Mouse (Mus musculus) ZHBTc4 (cell line): ENCODE measurements at regions not wholly inside any gene's neighbourhood (a gene's known extent, or its start where the extent isn't known, plus 50 kb on each side); places are given as distances from the start of the nearest gene placed in this dataset.
A peak's percentile ranks its signal among the peaks of the same experiment; 100 is the strongest.

Experiments
- DNase-seq: peaks from one replicate; pipeline ENCODE4 v3.0.0-alpha.2; 2011; ENCODE audit warnings: low read depth, low spot score

DNA sequence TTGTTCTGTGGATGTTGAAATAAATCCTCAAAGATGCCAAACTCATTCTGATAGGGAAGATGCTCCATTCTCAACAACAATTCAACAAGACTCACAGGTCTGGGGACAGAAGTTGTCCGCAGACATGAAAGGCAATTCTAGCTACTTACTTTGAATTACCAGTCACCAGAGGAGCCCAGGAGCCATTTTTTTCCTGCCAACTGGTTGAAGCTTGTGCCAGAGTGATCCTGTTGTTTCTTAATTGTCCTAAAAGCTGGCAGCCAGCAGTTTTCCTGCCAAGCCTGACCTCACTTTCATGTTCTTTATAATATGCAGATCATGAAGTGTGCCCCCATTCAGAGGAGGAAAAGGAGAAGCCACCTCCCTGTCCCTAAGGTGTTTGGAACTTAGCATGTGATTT is 110.0 kb upstream of the Ankrd1 start:
- no peak for DNase-seq

- DNase-seq = peak; percentile 88
Observed at GRCm38 (mm10) chr19:36235131-36235530, 113.0 kb upstream of the Pcgf5 start.

DNA sequence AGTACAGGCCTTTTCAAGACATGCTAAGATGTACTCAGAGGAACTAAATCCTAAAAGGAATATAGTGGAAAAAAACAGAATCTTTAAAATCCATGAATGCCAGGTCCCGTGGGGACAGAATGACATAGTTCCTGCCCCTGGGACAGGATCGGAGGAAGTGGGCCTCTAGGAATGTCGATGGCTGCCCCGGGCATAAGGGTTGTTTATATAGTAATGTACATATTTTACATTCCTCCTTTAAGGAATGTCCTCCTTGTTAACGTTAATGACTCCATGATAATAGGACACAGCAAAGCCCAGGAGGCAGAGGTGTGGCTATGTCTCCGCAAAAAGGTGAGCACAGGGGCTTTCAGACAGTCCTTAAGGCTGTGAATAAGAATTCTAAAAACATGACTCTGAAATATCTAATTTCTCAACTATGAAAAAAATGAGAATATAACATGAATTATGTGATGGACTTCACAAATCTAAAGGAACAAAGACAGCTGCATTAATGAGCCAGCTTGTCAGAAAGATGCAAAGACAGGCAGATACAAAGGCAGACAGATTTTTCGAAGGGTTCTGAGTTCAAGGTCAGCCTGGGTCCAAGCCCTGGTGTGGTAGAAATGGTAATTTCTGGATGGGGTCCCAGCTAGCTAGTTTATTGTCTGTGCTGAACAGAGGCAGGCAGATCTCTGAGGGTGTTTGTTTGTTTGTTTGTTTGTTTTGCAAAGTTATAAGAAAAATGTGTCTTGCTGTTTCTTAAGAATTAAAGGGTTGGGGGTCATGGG is 111.3 kb upstream of the Pcgf5 start:
- peak; percentile 89 for DNase-seq

DNA sequence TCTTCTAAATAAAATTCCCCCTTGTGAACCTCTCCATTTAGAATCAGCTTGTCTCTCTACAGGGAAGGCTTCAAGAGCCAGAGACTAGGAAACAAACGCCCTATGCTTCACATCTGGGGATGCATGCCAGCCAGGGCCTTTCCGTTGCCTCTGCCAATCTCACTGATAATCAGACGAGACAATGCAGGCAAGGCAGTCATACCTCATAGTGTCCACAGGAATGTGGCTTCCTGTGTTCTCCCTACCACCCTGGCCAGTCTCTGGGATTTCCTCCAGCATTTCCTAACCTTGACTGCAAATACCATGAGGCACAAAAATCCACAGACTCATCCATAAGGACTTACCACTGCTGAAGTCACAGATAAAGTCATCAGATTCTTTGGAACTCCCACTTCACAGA is 110.4 kb upstream of the Pcgf5 start:
- peak; percentile 16 for DNase-seq

DNA sequence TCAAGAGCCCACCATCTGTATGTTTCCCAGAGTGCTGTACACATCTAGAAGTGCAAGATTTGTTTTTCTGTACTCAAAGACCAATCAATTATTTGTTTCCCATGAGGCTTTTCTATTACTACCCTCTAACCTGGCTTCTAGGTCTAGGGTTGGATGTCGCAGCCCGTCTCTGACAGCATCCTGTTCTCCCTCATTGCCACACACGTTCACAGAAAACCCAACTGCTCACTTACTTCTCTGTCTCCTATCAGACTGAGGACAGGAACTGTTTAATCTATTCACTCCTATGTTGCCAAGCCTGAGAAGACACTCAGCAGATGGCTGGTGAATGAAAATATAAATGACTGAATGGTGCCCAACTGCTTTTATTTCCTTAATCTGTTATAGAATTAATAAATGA is 109.6 kb upstream of the Pcgf5 start:
- no peak for DNase-seq

GRCm38 (mm10) chr19:36242396-36242795 is 105.7 kb upstream of the Pcgf5 start:
- DNase-seq = peak; percentile 14

DNA sequence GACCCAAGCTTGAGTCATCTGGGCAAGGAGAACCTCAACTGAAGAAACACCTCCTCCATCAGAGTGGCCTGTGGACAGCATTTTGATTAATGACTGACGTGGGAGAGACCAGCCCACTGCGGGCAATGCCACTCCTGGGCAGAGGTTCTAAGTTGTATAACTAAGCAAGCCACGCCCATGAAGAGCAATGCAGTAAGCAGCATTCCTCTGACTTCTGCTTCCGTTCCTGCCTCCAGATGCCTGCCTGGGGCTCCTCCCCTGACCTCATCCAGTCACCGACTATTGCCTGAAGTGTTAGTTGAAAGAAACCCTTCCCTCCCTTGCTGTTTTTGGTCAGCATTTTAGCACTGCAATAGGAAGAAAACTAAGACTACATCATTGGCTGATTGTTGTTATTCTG is 105.2 kb upstream of the Pcgf5 start:
- peak; percentile 78 for DNase-seq

GRCm38 (mm10) chr19:36252522-36252921 is 95.6 kb upstream of the Pcgf5 start:
- DNase-seq = no peak

DNA sequence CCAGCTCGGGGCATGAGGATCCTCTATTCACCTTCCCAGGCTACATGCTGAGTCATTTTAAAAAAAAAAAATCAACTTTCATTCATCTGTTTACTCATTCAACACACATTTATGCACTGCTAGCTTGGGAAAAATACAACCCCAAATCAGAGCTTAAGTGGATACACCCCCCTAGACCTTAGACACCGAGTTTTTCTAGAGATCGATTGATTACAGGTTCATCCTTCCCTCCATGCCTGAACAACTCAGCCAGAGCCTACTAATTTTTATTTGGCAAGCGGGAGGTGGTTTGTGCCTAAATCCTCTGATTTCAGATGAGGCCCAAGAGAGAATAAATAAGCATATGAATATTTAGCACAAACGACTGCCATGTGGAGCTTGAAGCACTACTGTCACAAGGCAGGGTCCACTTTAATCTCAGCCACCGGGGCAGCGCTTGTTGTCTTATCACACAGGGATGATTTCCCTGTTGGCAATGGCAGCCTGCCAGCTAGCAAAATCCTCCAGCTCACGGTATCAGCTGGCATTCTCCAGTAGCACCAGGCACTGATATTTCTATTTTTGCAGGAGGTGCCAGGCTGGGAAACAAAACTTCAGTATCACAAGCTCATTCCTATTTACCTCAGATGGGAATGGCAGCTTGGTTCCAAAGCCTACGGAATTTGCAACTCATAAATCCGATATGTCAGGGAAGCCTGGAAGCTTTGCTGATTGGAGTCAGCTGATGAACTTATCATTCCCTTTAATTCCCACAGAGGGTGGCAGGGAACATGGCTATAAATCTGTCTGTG is 90.2 kb upstream of the Pcgf5 start:
- DNase-seq = no peak

DNA sequence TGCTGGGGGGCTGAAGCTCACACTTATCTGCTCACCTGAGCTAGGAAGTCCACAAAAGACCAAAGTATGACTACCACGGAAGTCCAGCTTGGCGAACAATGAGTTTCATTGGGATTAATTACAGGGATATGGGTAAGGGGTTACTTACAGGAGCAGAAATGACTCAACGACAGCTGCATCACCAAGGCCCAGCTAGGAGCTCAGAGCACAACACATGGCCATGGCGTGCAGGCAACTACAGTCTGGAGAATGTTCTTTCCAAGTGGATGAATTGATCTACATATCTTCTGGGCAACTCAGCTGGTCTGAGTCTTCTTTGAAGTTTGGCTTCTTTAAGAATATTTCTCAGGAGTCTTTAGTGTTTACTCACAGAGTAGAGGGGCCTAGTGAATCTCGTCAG is 86.3 kb upstream of the Pcgf5 start:
- no peak for DNase-seq

DNA sequence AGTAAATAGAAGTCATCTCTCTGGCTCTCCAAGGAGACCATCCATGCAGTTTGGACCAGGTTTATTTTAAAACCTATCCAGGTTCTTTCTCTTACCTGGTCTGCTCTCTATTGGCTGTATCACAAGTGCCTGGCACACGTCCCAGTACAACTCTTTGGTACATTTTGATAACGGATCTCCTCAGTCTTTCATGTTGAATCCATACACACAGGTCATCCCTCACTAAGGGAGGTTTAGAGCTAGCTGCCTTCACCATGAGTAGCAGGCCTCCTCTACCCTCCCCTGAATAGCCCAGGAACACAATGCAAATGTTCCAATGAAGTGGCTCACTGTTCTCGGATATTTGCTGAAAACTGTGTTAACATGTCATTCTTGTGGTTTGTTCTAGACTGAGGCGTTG is 84.2 kb upstream of the Pcgf5 start:
- DNase-seq = no peak

GRCm38 (mm10) chr19:36264397-36264796 is 83.7 kb upstream of the Pcgf5 start:
- no peak for DNase-seq

- no peak for DNase-seq
Observed at GRCm38 (mm10) chr19:36265276-36265675, 82.8 kb upstream of the Pcgf5 start.

DNA sequence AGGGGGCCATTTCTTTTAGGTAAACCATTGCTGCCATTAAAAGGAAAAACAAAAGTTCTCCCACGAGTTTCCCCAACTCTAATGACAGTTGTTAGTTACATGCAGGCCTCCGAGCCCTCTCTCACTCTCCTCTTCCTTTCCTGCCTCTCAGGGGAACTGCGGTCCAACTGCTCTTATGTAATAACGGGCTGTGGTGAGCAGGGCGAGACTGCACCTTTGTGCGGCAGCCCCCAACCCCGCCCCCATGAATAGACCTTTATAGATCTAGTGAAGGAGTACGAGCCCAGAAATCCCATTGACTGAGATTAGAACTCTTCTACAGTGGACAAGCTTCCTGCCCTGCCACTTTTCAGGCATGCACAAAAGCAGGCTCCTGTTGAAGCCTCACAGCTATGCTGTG is 81.8 kb upstream of the Pcgf5 start:
- DNase-seq = no peak

- no peak for DNase-seq
Observed at GRCm38 (mm10) chr19:36273466-36273865, 74.6 kb upstream of the Pcgf5 start.

- no peak for DNase-seq
Observed at GRCm38 (mm10) chr19:36285465-36285864, 62.6 kb upstream of the Pcgf5 start.

GRCm38 (mm10) chr19:36290778-36291177 is 57.3 kb upstream of the Pcgf5 start:
- no peak for DNase-seq

DNA sequence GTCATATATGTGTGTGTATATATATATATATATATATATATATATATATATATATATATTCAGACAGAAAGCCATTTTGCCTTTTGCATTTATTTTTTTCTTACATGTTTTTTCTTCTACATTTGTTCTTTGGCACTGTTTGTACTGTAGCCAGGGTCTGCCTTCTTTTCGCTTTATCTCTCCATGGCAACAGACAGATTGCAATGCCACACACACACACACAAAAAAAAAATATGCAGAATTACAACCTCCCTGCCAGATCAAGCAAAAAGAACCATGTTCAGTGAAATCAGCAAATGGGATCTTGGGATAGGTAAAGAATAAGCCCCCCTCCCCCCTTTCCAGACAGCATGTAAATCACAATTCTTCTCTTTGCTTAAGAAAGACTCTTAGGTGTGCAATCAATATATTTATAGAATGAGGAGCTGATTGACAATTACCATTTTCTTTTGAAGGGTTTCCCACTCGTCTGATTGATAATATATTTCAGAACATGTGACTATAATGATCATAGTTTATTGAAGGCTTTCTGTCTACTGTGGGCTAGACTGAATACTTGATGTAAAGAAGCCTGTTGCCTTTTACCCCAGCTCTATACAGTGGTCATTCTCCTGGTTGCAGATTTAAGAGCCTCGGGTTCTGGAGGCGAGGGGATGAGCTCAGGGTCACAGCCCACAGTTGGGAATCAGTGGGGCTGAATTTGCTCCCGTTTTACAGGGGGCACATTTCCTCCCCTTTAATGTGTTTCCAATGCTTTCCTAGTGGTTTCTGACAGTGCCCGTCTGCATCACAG is 54.7 kb upstream of the Pcgf5 start:
- no peak for DNase-seq
